Comparison of ENCODE assay signal across 33 mouse cellular contexts in genomic region chr6:42616904-42617303, GRCm38 (mm10). TPM values are rescaled to one million over a fixed set of nuclear protein-coding genes. Genes with fewer than 3 reads are reported as not detected.
"Had no signal": no experiment of that assay in that cellular context is flagged by ENCODE, and none has a peak within 500 bp of the region (broad histone marks: within the 10 kb centered on the region; RNA-seq: fewer than 3 reads in every experiment).

No protein-coding gene starts in this region.

- ATAC-seq: forebrain, embryonic 13.5 days; forebrain, embryonic 14.5 days; forebrain, embryonic 15.5 days; forebrain, embryonic 16.5 days; forebrain, postnatal 0 days had no signal

- H3K27me3 ChIP-seq: embryonic facial prominence, embryonic 12.5 days; embryonic facial prominence, embryonic 13.5 days; embryonic facial prominence, embryonic 15.5 days; forebrain, embryonic 12.5 days; forebrain, embryonic 13.5 days; forebrain, embryonic 15.5 days had no signal

- DNase-seq: cerebellum, adult 9-10 months; cerebellum, adult 9-11 months; cerebellum, postnatal 10 days; cerebellum, postnatal 14 days; cerebellum, postnatal 25 days; cerebellum, postnatal 36 days; embryo, embryonic 11 days; forebrain, postnatal 0 days; gastrocnemius, adult 2 months; gastrocnemius, postnatal 10 days; gastrocnemius, postnatal 14 days; gastrocnemius, postnatal 25 days; gastrocnemius, postnatal 36 days; heart, adult 18-20 months; heart, adult 2 months had no signal

RNA-seq across cellular contexts. Expression of gene Tcaf3, which starts 19.4 kb away (rescaled TPM):
- polyA plus RNA-seq: cortical plate, adult 2 months; embryonic facial prominence, embryonic 10.5 days; embryonic facial prominence, embryonic 11.5 days; embryonic facial prominence, embryonic 12.5 days; embryonic facial prominence, embryonic 13.5 days; embryonic facial prominence, embryonic 14.5 days; erythroblast, embryonic 14.5 days; forebrain, embryonic 10.5 days; forebrain, embryonic 11.5 days; forebrain, embryonic 12.5 days; forebrain, embryonic 14.5 days; forebrain, embryonic 15.5 days; forebrain, embryonic 16.5 days; forebrain, postnatal 0 days; frontal cortex, adult 2 months; gonadal fat pad, adult 2 months; heart, adult 2 months; heart, embryonic 10.5 days had no signal

RNA-seq across cellular contexts. Expression of gene Tcaf2, which starts 28.1 kb away (rescaled TPM):
- polyA plus RNA-seq: erythroblast, embryonic 14.5 days had no signal
